Mouse (Mus musculus): ENCODE data around the gene Gtsf2.
"Not testable (repeated sequence)": the region's sequence is repeated elsewhere in the genome, so short reads cannot be mapped to it uniquely, and the experiment has no call there.

The Gtsf2 gene

DNA sequence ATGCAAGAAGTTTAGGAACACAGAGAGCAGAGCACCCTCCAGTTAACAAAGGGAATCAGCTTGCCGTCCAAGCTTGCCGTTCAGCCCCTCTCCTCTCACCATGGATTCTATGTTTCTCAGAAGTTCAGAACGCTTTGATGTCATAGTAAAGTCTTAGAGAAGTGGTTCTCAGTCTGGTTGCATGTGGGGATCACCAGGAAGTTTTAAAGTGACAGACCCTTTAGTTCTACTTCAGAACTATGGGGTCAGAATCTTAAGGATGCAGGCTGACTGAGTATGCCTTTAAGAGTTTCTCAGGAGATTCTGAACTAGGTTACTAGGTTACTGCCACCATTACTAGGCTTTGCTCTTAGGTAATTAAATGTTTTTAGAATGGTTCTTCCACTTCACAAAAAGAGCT lies at the start of gene Gtsf2:
Gene Gtsf2 (minus strand): TSS at position 101 of the 400 bp plus-strand sequence.
- no peak for DNase-seq (ENCODE audit: low read depth, low spot score)

DNA sequence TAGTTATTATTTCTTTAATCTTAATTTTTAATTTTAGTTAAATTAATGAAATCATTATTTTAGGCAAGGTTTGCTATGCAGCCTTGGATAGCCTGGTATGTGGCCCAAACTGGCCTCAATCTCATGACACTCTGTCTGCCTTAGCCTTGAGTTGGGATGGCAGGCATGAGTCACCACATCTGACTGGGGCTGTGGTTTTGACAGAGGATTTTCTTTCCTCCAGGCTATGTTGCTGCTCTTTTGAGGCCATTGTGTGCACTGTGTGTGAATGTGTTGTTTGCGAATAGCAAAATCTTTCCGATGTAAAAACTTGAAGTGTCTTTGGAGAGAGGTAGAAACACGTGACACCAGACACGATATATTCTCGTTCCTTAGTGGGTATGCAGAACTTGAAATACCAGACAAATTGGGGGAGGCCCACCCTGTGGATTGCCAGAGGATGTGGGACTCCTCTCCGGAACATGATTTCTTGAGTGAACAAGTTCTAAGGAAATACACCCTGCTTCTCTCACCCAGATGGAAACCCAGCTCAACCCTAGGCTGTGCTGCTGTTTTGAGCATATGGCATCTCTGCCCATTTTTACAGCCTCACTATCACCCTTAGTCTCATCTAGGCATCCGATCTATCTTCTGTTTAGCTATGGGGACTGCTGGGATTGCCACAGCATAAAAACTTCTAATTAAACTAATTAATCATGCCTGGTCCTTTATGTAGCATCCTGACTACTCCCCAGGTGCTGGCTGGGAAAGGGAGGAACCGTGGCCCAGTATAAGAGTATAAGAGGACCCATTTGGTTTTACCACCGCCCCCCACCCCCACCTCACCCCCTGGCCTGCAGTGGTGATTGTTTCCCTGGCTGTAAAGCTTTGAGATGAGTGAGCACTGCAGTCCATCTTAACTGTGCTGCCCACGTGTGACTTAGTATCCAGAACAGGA lies 48.2 kb upstream of the Gtsf2 start:
- no peak for DNase-seq (ENCODE audit: low read depth, low spot score)

DNA sequence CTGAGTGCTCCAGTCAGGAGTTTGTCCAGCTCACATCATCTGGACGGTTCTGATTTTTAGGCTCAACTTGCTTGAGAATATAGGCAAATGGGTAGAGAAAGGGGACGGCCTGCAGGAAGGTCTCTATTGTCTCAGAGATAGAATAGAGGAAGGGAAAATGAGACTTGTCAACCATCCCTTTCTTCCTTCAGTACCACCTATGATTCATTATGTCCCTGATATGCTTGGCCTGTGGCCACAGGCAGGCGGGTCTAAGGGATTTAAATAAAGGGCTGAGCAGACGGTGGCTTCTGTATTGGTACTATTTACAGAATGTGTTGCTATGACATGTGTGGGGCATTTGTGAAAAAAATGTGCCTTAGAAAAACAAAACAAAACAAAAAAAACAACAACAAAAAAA lies 40.1 kb upstream of the Gtsf2 start:
- DNase-seq (ENCODE audit: low read depth, low spot score), result no peak

DNA sequence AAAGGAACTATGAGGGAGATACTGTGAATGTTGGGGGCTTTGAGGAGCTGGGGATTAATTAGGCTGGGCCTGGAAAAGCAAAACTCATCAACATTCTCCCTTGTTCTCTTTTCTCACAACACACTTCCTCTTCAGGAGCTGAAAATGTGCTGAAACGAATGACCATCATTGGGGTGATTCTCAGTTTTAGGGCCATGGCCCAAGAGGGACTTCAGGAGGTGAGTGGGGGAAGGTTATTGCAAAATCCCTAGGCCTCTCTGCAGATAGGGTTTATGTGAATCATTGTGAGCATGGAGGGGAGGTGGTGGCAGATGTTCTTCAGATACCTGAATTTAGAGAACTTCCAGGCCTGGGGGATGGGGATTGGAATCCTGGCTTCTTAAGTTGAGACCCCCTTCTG lies 38.4 kb upstream of the Gtsf2 start:
- DNase-seq (ENCODE audit: low read depth, low spot score), result no peak

DNA sequence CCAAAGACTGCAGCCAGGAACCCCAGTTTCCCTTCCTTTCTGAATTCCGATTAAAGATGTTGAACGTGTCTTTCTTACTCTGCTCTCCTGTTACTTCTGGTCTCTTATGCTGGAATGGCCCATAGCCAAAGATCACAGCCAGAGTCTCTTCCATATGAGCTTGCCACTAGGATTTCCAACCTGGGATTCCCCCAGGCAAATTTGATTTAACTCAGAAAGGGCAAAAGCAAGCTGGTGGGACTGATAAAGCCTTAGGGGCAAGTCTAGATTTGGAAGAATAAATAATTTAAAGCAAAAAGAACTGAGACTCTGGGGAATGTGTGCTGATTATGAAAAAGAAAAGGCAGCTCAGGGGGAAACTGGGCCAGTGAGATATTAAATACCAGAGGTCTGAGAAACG lies 36.8 kb upstream of the Gtsf2 start:
- no peak for DNase-seq (ENCODE audit: low read depth, low spot score)

DNA sequence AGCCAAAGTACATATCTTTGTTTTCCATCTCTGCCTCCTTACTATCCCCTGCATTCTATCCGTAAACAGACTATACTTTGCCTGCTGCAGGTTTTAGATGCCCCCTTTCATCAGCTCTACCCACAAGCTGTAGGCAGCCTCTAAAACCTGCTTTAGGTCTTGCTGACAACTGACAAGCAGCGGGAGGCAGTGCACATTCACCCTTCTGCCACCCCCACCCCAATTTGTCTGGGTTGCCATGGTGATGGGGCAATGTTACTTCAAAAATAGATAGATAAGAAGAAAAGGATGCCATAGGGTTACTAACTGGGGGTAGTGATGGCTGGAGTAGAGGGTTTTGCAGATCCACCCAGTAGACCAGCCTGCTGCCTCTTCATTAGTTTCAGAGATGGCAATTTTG lies 36.2 kb upstream of the Gtsf2 start:
- no peak for DNase-seq (ENCODE audit: low read depth, low spot score)

DNA sequence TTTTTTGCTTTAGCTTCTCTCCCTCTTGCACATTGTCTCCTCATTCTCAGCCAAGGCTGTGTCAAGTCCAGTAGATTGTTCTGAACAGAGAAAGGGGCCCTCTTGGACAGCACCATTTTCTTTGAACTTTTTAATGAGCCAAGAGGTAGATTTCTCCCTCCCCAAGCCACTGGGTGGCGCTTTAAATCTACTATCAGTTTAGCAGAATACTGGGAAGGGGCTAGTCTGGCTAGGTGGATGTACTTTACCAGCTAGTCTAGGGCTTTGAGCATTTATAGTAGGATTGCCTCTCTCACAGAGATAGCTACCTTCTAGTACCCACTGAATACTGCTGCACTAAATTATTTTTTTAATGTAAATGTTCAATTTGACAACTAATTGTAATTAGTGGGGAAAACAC lies 34.2 kb upstream of the Gtsf2 start:
- DNase-seq (ENCODE audit: low read depth, low spot score), result no peak

DNA sequence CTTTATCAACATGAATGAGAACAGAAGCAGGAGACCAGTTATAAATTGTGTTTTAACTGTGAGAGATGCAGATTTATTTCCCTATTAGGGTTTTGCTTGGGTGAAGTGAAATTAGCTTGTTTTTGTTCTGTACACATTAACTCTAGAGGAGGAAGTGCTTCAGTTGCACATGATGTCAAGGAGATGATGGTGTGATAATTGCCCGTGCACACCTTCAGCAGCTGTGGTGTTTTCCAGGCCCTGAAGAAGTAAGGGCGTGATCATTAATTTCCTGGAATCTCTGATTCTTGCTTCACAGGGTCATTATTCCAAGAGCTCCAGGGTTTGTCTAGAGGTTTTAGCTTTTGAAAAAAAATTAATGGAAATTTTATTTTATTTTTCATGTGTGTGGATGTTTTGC lies 31.9 kb upstream of the Gtsf2 start:
- DNase-seq (ENCODE audit: low read depth, low spot score), result no peak

DNA sequence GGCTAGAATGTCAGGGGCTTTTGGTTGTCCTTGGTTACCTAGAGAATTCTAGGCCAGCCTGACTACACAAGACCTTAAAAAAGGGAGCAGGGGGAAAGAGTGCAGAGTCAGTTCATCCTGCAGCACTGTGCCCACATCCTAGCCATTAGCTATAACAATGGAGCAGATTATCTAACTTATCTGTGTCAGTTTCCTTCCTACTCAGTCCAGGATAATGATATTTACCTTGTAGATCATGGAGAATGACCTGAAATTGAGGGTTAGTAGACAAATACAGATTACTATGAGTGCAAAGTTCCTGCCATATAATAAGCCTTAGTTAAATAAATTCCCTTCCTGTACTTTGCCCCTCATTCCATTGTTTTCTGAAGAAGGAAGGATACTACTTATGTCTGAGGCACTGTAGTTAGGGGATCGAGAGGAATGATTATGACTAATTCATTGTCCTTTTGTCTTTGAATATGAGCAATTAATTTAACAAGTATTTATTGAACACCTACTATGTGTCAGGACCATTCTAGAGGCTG lies 30.9 kb upstream of the Gtsf2 start:
- DNase-seq (ENCODE audit: low read depth, low spot score), result no peak

DNA sequence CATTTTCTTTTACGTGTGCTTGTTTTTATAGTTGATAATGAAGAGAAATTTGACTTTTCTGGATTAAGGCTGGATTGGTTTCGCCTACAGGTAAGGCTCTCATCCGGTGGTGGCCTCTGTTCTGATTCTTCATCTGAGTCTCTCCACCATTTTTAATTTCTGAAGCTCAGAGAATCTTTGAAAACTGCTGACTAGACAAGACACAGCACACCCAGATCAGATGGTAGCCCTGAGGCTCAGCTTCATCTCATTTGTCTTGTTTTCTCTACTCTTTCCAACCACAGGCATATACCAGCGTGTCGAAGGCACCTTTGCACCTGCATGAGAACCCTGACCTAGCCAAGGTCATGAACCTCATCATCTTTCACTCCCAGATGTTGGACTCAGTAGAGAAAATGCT lies 25.5 kb upstream of the Gtsf2 start:
- DNase-seq (ENCODE audit: low read depth, low spot score), result no peak

DNA sequence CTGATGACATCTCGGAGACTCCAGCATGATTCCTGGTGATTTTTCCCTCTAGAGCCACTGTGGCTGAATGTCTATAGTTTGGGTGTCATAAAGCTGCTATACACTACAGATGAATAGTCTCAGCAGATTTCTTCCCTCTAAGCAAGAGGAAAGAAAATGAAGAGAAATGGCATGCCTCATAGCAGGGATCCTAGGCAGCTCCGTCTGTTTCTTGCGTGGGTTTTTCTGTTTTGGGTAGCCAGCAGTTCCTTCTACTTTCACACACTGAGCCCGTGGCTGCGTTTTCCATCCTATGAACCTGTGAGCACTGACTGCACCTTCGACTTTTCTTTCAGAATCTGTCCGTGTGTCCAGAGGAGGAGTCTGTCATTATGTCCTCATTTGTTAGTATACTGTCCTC lies 24.9 kb upstream of the Gtsf2 start:
- DNase-seq (ENCODE audit: low read depth, low spot score), result no peak

DNA sequence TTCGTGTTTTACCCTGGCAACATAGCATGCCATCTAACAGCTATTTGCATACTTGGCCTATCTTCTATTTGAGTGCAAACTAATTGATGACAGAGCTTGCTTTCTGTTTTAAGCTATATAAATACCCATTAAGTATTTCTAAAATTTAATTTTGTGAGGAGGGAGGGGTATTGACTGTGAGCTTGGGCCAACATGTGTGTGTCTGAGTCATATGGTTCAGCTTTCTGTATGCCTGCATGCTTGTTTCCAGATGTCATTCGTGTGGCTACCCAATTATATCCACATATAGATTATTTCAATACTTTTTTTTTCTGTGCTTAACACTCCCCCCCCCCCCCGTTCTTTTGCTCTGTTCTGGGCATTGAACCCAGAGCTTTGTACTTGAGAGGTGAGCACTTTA lies 24.0 kb upstream of the Gtsf2 start:
- DNase-seq (ENCODE audit: low read depth, low spot score), result no peak

DNA sequence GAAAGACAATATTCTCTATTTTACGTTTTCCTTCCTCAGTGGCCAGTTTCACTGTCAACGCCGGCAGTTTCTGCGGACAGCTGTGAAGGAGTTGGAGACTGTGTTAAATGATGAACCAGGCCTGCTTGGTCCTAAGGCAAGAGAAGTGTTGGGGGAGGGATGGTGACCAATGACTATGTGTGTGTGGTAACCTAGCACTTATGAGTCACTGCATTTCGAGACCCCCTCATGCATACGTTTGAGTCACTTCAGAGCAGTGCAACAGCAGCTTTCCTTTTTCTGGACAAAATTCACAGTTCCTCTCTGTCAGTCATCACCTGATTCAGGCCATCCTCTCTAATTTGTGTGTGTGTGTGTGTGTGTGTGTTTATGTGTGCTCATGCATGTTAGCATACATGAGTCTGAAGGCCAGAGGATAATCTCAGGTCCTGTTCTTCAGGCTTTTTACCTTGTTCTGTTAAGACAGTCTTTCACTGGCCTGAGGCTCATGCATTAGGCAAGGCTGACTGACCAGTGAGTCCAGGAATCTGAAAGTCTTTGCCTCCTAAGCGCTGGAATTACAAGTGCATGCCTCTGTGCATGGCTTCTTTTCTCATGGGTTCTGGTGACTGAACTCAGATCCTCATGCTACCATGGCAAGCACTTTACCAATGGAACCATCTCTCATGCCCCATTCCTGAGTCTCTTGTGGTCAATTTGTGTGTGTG lies 23.4 kb upstream of the Gtsf2 start:
- no peak for DNase-seq (ENCODE audit: low read depth, low spot score)

DNA sequence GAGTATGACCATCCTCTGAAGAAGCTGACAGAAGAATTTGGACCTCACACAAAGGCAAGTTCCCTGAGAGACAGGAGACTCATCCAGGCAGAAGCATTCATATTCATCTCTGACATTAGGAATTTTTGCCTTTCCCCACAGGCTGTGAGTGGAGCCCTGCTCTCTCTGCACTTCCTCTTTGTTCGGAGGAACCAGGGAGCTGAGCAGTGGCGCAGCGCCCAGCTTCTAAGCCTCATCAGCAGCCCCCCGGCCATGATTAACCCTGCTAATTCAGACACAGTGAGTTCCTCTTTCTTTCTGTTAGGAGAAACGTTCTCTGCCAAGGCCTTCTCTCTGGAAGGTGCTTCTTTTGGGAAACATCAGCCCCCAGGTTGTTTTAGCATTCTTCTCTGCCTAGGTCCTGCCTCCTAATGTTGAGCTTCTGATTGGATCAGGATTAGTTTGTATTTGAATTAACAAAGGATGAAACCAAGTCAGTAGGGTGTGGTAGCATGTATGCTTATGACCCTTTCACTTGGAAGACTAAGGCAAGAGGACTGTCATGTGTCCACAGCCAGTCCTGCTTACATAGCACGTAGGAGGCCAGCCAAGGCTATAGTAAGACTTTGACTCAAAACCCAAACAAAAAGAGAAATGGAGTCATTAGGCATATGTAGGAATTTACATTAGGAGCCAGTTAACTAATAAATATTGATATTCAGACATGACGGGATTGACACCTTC lies 14.4 kb upstream of the Gtsf2 start:
- no peak for DNase-seq (ENCODE audit: low read depth, low spot score)

DNA sequence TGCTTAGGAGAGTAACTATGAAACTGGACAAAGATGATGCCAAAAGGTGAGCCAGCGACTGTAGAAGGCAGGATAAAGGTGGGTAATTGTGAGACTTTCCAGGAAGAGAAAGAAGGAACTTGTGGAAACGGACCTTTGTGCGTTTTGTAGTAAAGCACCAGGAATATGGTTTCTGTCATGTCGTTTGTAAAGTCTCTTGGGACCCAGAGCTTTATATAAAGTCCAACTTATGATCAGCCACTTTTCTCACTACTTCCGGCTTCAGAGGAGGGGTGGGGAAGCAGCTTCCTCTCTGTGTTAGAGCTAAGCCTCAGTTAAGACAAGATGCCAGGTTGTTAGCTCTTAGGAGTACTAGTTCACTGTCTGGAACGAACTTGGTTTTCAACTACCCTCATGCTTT lies 6.2 kb upstream of the Gtsf2 start:
- no peak for DNase-seq (ENCODE audit: low read depth, low spot score)

DNA sequence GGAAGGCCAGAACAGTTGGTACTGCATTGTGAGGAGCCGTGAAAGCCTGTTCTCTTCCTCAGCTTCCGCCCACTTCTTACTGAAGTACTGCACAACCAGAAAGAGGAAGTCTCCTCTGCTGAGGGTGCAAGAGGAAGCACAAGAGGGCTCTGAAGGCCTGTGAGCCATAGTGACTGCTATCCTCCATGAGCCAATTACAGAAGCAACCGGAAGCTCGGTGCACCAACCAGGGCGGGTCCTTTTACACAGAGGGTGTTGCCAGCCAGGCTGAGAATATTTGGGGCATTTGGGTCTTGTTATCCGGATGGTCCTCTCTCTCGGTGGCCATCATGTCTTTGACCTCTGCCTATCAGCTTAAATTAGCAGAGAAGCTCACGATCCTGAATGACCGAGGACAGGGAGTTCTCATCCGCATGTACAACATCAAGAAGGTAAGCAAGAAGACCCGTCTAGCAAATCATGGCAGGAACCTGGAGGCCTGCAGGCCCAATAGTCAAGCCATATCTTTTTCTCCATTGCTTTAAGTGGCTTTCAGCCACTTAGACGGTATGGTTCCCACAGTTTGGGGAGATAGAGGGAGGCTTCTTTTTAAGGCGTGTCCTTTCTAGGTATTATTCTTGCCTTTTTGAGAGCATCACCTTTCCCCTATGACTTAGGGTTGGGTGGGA lies 5.4 kb upstream of the Gtsf2 start, which contains the start of gene Nckap1l:
Gene Nckap1l (plus strand): TSS at position 244 of the 668 bp plus-strand sequence.
- no peak for DNase-seq (ENCODE audit: low read depth, low spot score)

DNA sequence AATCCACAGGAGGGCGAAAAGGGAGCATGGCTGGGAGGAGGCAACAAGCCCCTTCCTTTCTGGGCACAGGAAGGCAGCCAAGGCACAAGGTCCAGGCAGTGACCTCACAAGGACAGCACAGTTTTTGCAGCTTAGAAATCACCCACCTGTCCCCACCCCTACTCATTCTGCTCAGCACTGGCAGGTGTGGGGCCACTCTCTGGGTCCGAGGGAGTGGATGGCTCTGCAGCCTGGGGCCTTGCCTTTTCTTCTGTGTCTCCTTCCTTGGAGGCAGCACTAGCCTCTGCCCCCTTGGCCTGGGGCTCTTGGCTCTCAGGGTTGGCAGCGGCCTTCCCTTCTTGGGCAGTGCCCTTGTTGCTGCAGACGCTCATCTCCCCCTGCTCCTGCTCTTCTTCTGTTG lies 2.3 kb downstream of the Gtsf2 start:
- DNase-seq (ENCODE audit: low read depth, low spot score), result not testable (repeated sequence)

DNA sequence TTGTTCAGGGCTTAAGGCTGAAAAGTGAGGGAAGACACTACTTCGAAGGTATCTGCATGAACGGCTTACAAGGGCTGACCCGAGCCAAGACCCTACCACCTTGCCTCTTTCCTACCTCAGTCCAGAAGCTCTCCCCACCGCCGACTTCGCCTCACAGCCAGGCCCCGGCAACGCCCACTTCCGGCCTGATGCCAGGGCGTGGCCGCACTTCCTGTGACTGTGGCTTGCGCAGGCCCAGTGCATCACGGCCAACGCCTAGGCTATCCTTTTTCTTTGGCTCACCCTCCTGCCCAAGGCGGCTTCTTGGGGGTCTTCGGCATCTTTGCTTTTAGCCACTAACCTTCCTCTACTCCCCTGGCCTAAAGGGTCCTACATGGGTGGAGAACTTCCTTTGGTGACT lies 18.0 kb downstream of the Gtsf2 start, which contains the start of gene Gtsf1:
Gene Gtsf1 (minus strand): TSS at position 230 of the 400 bp plus-strand sequence.
- no peak for DNase-seq (ENCODE audit: low read depth, low spot score)

DNA sequence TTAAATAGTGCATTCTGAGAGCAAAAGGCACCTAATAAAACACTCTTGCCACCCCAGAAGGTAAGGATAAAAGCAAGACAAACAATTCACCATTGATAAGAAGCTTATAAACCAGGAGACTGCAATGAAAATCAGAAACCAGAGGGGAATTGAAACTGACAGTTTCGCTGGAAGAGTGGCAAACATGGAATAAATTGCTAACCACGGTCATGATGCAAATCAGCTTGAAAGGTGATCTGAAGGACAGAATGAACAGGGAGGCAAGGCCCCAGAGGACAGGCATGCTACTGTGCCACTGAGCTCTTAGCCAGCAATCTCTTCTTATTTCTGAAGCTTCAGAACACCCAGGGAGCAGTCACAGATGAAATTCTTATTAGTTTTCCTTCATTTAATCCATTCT lies 21.3 kb downstream of the Gtsf2 start:
- no peak for DNase-seq (ENCODE audit: low read depth, low spot score)

DNA sequence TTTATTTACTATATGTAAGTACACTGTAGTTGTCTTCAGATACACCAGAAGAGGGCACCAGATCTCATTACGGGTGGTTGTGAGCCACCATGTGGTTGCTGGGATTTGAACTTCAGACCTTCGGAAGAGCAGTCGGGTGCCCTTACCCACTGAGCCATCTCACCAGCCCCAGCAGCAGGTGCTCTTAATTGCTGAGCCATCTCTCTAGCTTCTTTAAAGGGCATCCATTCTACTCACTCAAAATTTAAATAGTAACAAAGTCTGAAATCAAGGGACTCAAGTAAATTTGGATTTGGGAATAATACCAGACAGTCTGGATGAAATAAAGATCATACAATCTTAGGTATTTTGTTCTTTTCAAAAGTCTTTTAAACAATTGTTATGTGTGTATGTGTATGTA lies 42.7 kb downstream of the Gtsf2 start:
- DNase-seq (ENCODE audit: low read depth, low spot score), result not testable (repeated sequence)

DNA sequence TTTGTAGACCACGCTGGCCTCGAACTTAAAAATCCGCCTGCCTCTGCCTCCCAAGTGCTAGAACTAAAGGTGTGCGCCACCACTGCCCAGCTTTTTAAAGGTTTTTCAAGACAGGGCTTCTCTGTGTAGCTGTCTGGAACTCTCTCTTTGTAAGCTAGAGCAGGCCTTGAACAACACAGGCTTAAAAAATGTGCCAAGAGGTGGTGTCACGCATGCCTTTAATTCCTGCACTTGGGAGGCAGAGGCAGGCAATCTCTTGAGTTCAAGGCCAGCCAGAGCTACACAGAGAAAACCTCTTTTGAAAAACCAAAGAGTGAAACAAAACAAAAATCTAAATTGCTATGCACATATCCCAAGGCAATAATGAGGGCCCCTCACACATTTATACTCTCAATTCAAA lies 46.9 kb downstream of the Gtsf2 start:
- no peak for DNase-seq (ENCODE audit: low read depth, low spot score)
